Mouse (Mus musculus): ENCODE results near the gene Axl. TPM values are rescaled to one million over a fixed set of nuclear protein-coding genes. Genes with fewer than 3 reads are reported as not detected.

The Axl gene
- total RNA-seq, 2 experiments from 2014 or later: 7.6 to 7.7 TPM

- ATAC-seq (ENCODE audit: poor library complexity, severe bottlenecking): no peak
These were observed 73.9 kb downstream of the Axl start for GRCm38 (mm10) chr7:25714581-25714980.

GRCm38 (mm10) chr7:25712801-25713200 lies 75.7 kb downstream of the Axl start:
- ATAC-seq (ENCODE audit: poor library complexity, severe bottlenecking): no peak

GRCm38 (mm10) chr7:25711731-25712197 lies 76.7 kb downstream of the Axl start:
- ATAC-seq (ENCODE audit: poor library complexity, severe bottlenecking): peak; percentile 36

GRCm38 (mm10) chr7:25711165-25711564 lies 77.3 kb downstream of the Axl start:
- no peak for ATAC-seq (ENCODE audit: poor library complexity, severe bottlenecking)

- ATAC-seq (ENCODE audit: poor library complexity, severe bottlenecking): no peak
These were observed 77.9 kb downstream of the Axl start for GRCm38 (mm10) chr7:25710519-25711130.

GRCm38 (mm10) chr7:25709961-25710360 lies 78.5 kb downstream of the Axl start:
- ATAC-seq (ENCODE audit: poor library complexity, severe bottlenecking): no peak

- ATAC-seq (ENCODE audit: poor library complexity, severe bottlenecking): peak; percentile 16
These were observed 80.8 kb downstream of the Axl start for GRCm38 (mm10) chr7:25707581-25708292.

Other genes starting within 250 kb of the Axl start
- gene Ceacam2, start 248.8 kb downstream of the Axl start, total RNA-seq (2015): 0.16 and 0.46 TPM in 2 replicates
- 0.04 TPM in 1 of 2 replicates, not detected in the other for gene Ceacam2, start 248.8 kb downstream of the Axl start, total RNA-seq (2017)
- not detected in 2 replicates for gene Erich4, start 172.8 kb downstream of the Axl start, total RNA-seq (2015)
- gene Erich4, start 172.8 kb downstream of the Axl start, total RNA-seq (2017): not detected in 2 replicates
- 18.7 and 19.8 TPM in 2 replicates for gene Dmac2, start 169.3 kb downstream of the Axl start, total RNA-seq (2015)
- 29.5 and 36.7 TPM in 2 replicates for gene Dmac2, start 169.3 kb downstream of the Axl start, total RNA-seq (2017)
- gene B3gnt8, start 162.1 kb downstream of the Axl start, total RNA-seq (2015): 18.3 and 18.4 TPM in 2 replicates
- 27.0 and 34.3 TPM in 2 replicates for gene B3gnt8, start 162.1 kb downstream of the Axl start, total RNA-seq (2017)
- gene Bckdha, start 129.7 kb downstream of the Axl start, total RNA-seq (2015): 40.4 TPM in 2 replicates
- gene Bckdha, start 129.7 kb downstream of the Axl start, total RNA-seq (2017): 39.9 and 50.1 TPM in 2 replicates
- gene Exosc5, start 129.5 kb downstream of the Axl start, total RNA-seq (2015): 31.5 and 33.7 TPM in 2 replicates
- gene Exosc5, start 129.5 kb downstream of the Axl start, total RNA-seq (2017): 19.4 and 20.9 TPM in 2 replicates
- 0.68 and 0.91 TPM in 2 replicates for gene Tmem91, start 113.5 kb downstream of the Axl start, total RNA-seq (2015)
- gene Tmem91, start 113.5 kb downstream of the Axl start, total RNA-seq (2017): not detected in 2 replicates
- 24.8 and 32.0 TPM in 2 replicates for gene B9d2, start 107.9 kb downstream of the Axl start, total RNA-seq (2015)
- 26.7 and 44.6 TPM in 2 replicates for gene B9d2, start 107.9 kb downstream of the Axl start, total RNA-seq (2017)
- 281 and 286 TPM in 2 replicates for gene Tgfb1, start 101.7 kb downstream of the Axl start, total RNA-seq (2015)
- 42.2 and 47.4 TPM in 2 replicates for gene Tgfb1, start 101.7 kb downstream of the Axl start, total RNA-seq (2017)
- gene Ccdc97, start 69.6 kb downstream of the Axl start, total RNA-seq (2015): 30.5 and 30.9 TPM in 2 replicates
- gene Ccdc97, start 69.6 kb downstream of the Axl start, total RNA-seq (2017): 18.3 and 22.9 TPM in 2 replicates
- 134 and 143 TPM in 2 replicates for gene Hnrnpul1, start 33.9 kb downstream of the Axl start, total RNA-seq (2015)
- 121 and 148 TPM in 2 replicates for gene Hnrnpul1, start 33.9 kb downstream of the Axl start, total RNA-seq (2017)
- 0.21 TPM in 1 of 2 replicates, not detected in the other for gene Cyp2s1, start 28.2 kb upstream of the Axl start, total RNA-seq (2015)
- not detected in 2 replicates for gene Cyp2s1, start 28.2 kb upstream of the Axl start, total RNA-seq (2017)
- not detected in 2 replicates for gene Cyp2b10, start 108.9 kb upstream of the Axl start, total RNA-seq (2015)
- gene Cyp2b10, start 108.9 kb upstream of the Axl start, total RNA-seq (2017): not detected in 2 replicates